Mouse (Mus musculus) megakaryocyte, embryonic 14.5 days (primary cell): ENCODE data around the gene Olfr1293-ps. TPM values are rescaled to one million over a fixed set of nuclear protein-coding genes. Genes with fewer than 3 reads are reported as not detected.

Source experiments
- H3K27me3 ChIP-seq: replicated peaks from 2 replicates; pipeline ENCODE3; 2012; ENCODE audit warnings: inconsistent platforms
- H3K36me3 ChIP-seq: replicated peaks from 2 replicates; pipeline ENCODE3; 2012; ENCODE audit warnings: low read length, inconsistent platforms, mixed read lengths
- H3K4me1 ChIP-seq: 2 replicates; pipeline ENCODE4 v1.6.1; 2012; ENCODE audit warnings: inconsistent platforms
- H3K4me3 ChIP-seq: replicated peaks from 2 replicates; pipeline ENCODE3; 2012; ENCODE audit warnings: moderate library complexity, mild to moderate bottlenecking, inconsistent platforms
- H3K9me3 ChIP-seq: 2 replicates; pipeline ENCODE4 v1.6.1; 2012; ENCODE audit warnings: inconsistent platforms
- FLI1 ChIP-seq: IDR thresholded peaks from 2 replicates; pipeline ENCODE4 v1.6.1; 2012; ENCODE audit warnings: low read length, inconsistent platforms, mixed read lengths
- GATA1 ChIP-seq: IDR thresholded peaks from 3 replicates; pipeline ENCODE4 v1.6.1; 2012; ENCODE audit warnings: mixed read lengths, low read length, inconsistent platforms, borderline replicate concordance
- polyA plus RNA-seq: library from polyadenylated mRNA; stranded (reverse); fragments of >175 nt; gene quantifications from 2 replicates; pipeline ENCODE4 v1.2.3, GENCODE M21; 2012; ENCODE audit warnings: low replicate concordance; ENCODE audit not compliant: insufficient read depth

Gene Olfr1293-ps
- polyA plus RNA-seq = not detected in 2 replicates

DNA sequence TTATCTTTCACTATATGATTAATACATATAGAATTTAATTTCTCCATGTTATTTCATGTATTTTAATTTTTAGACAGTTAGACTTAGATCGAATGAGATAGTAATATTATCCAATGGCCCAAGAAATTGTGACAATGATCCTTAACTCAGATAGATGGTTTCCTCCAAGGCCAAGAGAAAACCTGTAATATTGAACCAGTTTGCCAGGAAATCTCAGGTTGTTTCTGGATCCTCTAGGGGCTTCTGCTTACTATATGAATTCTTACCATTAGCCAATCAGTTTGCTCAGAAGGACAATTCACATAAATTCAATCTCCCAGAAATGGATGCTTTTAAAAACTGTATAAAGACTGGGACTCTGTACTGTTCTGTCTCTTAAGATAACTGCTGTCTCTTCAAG, at the start of gene Olfr1293-ps:
Gene Olfr1293-ps (plus strand): TSS at position 301 of the 400 bp plus-strand sequence.
- H3K4me1 ChIP-seq = no peaks in the 10 kb centered on the region
- no peak within 1 kb of the TSS for H3K4me3 ChIP-seq
- H3K36me3 ChIP-seq = no peaks in the 10 kb centered on the region
- H3K9me3 ChIP-seq = peaks cover 17% of the 10 kb centered on the region
- TF ChIP-seq FLI1 = no peak
- no peak for TF ChIP-seq GATA1
- no peaks in the 10 kb centered on the region for H3K27me3 ChIP-seq

DNA sequence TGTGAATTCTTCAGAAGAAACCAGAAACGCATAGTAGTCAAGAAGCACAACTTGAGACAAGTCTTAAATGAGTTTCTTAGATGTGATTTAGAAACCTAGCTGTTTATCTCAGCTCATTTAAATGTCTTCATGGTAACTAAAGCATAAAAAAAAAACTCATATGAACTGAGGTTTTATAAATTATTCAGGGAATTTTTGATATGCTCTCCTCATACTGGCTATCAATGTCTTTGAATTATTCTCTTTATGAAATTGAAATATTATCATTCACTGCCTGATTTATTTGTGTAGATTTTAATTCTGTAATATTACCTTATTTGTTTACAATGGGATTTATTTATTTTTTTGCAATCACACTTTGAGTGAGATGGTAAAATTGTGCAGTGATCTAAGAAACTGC, 44.5 kb upstream of the Olfr1293-ps start, which contains the start of gene Olfr1289:
Gene Olfr1289 (plus strand): TSS at position 301 of the 400 bp plus-strand sequence.
- Histone ChIP-seq H3K9me3 (no peaks in the 10 kb centered on the region), H3K36me3 (no peaks in the 10 kb centered on the region), H3K27me3 (no peaks in the 10 kb centered on the region), H3K4me1 (no peaks in the 10 kb centered on the region), H3K4me3 (no peak within 1 kb of the TSS)
- TF ChIP-seq FLI1 (no peak), GATA1 (no peak)

DNA sequence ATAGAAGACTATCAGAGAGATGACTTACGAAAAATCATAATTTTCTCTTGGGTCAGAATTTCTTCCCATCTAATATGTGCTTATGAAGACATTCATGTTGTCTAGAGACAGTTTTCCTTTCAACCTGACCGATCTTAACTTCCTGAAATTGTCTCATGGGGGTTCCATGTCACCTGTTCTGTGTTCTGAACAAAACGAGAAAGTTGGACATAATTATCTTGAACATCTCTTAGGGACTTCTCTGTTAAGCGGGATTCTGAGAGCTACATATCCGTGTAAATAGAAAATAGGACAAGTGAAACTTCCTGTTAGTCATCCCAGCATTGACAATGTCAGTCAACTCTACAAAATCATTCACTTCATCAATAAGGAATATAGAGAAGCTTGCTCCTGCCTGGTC, 31.3 kb upstream of the Olfr1293-ps start, which contains the start of gene Olfr1290:
Gene Olfr1290 (minus strand): TSS at position 101 of the 400 bp plus-strand sequence.
- Histone ChIP-seq H3K27me3 (no peaks in the 10 kb centered on the region), H3K4me3 (no peak within 1 kb of the TSS), H3K9me3 (0 out of 2 replicates have a peak, but pooled peaks cover 4% of the 10 kb centered on the region), H3K4me1 (no peaks in the 10 kb centered on the region), H3K36me3 (no peaks in the 10 kb centered on the region)
- TF ChIP-seq GATA1 (no peak), FLI1 (no peak)

DNA sequence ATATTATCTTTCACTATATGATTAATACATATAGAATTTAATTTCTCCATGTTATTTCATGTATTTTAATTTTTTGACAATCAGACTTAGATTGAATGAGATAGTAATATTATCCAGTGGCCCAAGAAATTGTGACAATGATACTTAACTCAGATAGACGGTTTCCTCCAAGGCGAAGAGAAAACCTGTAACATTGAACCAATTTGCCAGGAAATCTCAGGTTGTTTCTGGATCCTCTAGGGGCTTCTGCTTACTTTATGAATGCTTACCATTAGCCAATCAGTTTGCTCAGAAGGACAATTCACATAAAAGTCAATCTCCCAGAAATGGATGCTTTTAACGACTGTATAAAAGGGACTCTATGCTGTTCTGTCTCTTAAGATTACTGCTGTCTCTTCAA, 28.1 kb upstream of the Olfr1293-ps start, which contains the start of gene Olfr1291-ps1:
Gene Olfr1291-ps1 (plus strand): TSS at position 301 of the 400 bp plus-strand sequence.
- Histone ChIP-seq H3K4me1 (no peaks in the 10 kb centered on the region), H3K4me3 (no peak within 1 kb of the TSS), H3K36me3 (no peaks in the 10 kb centered on the region), H3K27me3 (no peaks in the 10 kb centered on the region), H3K9me3 (0 out of 2 replicates have a peak, but pooled peaks cover 4% of the 10 kb centered on the region)
- TF ChIP-seq FLI1 (no peak), GATA1 (no peak)

DNA sequence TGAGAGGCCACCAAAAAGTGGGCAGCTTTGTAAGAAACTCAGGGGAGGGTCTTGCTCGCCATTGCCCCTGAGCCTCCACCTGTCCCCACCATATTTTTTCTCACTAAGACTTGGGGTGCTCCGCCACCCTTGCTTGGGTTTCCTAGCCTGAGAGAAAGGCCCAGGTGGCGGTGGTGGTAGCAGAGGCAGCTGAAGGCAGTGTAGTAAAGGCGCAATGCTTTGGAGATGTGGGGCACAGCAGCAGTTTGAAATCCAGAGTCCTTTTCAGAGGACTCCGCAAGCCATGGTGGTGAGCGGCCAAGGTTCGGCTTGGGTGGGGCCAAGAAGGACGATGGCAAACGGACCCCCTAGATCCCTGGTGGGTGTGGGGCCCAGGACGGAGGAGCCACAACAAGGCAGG, 7.6 kb upstream of the Olfr1293-ps start:
- Histone ChIP-seq H3K9me3 (peaks cover 20% of the 10 kb centered on the region), H3K36me3 (no peaks in the 10 kb centered on the region), H3K27me3 (no peaks in the 10 kb centered on the region), H3K4me1 (no peaks in the 10 kb centered on the region), H3K4me3 (no peak overlapping the region)
- TF ChIP-seq FLI1 (no peak), GATA1 (no peak)

DNA sequence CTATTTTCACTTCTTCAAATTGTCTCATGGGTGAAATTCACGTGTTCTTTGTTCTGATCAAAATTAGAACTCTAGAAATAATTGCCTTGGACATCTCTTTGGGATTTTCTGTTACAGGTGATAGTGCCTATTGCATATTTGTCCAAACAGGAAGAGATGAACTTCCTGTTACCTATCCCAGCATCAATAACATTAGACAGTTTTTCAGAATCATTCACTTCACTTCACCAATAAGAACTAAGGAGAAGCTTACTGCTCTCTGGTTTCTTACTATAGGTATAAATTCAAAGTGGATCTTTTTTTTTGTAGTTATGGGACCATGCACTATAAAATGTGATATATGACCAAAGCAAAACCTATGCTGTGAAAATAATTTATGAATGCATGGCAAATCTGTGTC, 15.2 kb downstream of the Olfr1293-ps start, which contains the start of gene Olfr1294:
Gene Olfr1294 (minus strand): TSS at position 101 of the 400 bp plus-strand sequence.
- Histone ChIP-seq H3K36me3 (no peaks in the 10 kb centered on the region), H3K9me3 (0 out of 2 replicates have a peak, but pooled peaks cover 7% of the 10 kb centered on the region), H3K4me3 (no peak within 1 kb of the TSS), H3K4me1 (no peaks in the 10 kb centered on the region), H3K27me3 (no peaks in the 10 kb centered on the region)
- TF ChIP-seq GATA1 (no peak), FLI1 (no peak)

DNA sequence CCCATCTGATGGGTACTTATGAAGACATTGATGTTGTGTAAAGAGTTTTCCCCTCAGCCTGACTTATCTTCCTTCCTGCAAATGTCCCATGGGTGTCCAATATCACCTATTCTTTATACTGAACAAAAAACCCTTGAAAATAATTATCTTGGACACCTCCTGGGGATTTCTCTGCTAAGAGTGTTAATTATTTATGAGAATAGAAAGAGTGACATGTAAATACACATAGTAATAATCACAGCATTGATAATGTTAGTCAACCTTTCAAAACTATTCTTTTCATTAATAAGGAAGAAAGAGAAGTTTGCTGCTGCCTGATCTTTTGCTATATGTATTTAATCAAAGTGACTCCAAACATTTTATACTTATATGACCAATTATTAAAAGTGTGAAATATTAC, 44.6 kb downstream of the Olfr1293-ps start, which contains the start of gene Olfr1295:
Gene Olfr1295 (minus strand): TSS at position 101 of the 400 bp plus-strand sequence.
- Histone ChIP-seq H3K27me3 (no peaks in the 10 kb centered on the region), H3K4me3 (no peak within 1 kb of the TSS), H3K4me1 (no peaks in the 10 kb centered on the region), H3K9me3 (peaks cover 2% of the 10 kb centered on the region; the same call in 1 of the 2 replicates), H3K36me3 (no peaks in the 10 kb centered on the region)
- no peak for TF ChIP-seq GATA1
- TF ChIP-seq FLI1 = no peak

Other genes with a start within 250 kb of the Olfr1293-ps start
- not detected in 2 replicates for gene Olfr1278, start 235.1 kb upstream of the Olfr1293-ps start, polyA plus RNA-seq
- gene Olfr1279, start 224.6 kb upstream of the Olfr1293-ps start, polyA plus RNA-seq = not detected in 2 replicates
- gene Olfr1280, start 211.2 kb upstream of the Olfr1293-ps start, polyA plus RNA-seq = not detected in 2 replicates
- gene Olfr1281, start 198.7 kb upstream of the Olfr1293-ps start, polyA plus RNA-seq = not detected in 2 replicates
- gene Olfr1282, start 189.1 kb upstream of the Olfr1293-ps start, polyA plus RNA-seq = not detected in 2 replicates
- gene Olfr1283, start 158.4 kb upstream of the Olfr1293-ps start, polyA plus RNA-seq = not detected in 2 replicates
- not detected in 2 replicates for gene Olfr1284, start 149.7 kb upstream of the Olfr1293-ps start, polyA plus RNA-seq
- not detected in 2 replicates for gene Olfr1286, start 102.1 kb upstream of the Olfr1293-ps start, polyA plus RNA-seq
- not detected in 2 replicates for gene Olfr1287, start 76.1 kb upstream of the Olfr1293-ps start, polyA plus RNA-seq
- not detected in 2 replicates for gene Olfr1288, start 51.1 kb upstream of the Olfr1293-ps start, polyA plus RNA-seq
- gene Olfr1289, start 44.4 kb upstream of the Olfr1293-ps start, polyA plus RNA-seq = not detected in 2 replicates
- not detected in 2 replicates for gene Olfr1290, start 31.4 kb upstream of the Olfr1293-ps start, polyA plus RNA-seq
- gene Olfr1291-ps1, start 28.0 kb upstream of the Olfr1293-ps start, polyA plus RNA-seq = not detected in 2 replicates
- gene Olfr1294, start 15.1 kb downstream of the Olfr1293-ps start, polyA plus RNA-seq = not detected in 2 replicates
- not detected in 2 replicates for gene Olfr1295, start 44.5 kb downstream of the Olfr1293-ps start, polyA plus RNA-seq
- not detected in 2 replicates for gene Olfr1297, start 101.3 kb downstream of the Olfr1293-ps start, polyA plus RNA-seq
- not detected in 2 replicates for gene Olfr1298, start 124.0 kb downstream of the Olfr1293-ps start, polyA plus RNA-seq
- gene Olfr1299, start 136.2 kb downstream of the Olfr1293-ps start, polyA plus RNA-seq = not detected in 2 replicates
- not detected in 2 replicates for gene Olfr1301, start 225.8 kb downstream of the Olfr1293-ps start, polyA plus RNA-seq